Mouse (Mus musculus) hindbrain, embryonic 11.5 days (tissue): ENCODE data around the gene Pus7. TPM values are rescaled to one million over a fixed set of nuclear protein-coding genes. Genes with fewer than 3 reads are reported as not detected.

Experiments
- ATAC-seq: fragments of 200-750 bp; cut with Nextera tagmentation; 2 replicates; pipeline ENCODE4 v1.8.0; 2017; ENCODE audit warnings: mild to moderate bottlenecking, moderate TSS enrichment, moderate library complexity; ENCODE audit not compliant: low FRiP score
- DNase-seq: peaks from one replicate; pipeline ENCODE4 v3.0.0-alpha.2; 2015; ENCODE audit warnings: low spot score
- H3K27ac ChIP-seq: fragments of 300-500 bp; sonication (generic); 2 replicates; pipeline ENCODE4 v1.5.1; 2014; ENCODE audit warnings: mild to moderate bottlenecking, low read depth, low read length
- H3K27me3 ChIP-seq: fragments of 300-500 bp; sonication (generic); 2 replicates; pipeline ENCODE4 v1.6.1; 2014; ENCODE audit warnings: mild to moderate bottlenecking, low read length, moderate library complexity, mixed read lengths; ENCODE audit not compliant: control insufficient read depth, insufficient read depth
- H3K36me3 ChIP-seq: fragments of 300-500 bp; sonication (generic); 2 replicates; pipeline ENCODE4 v1.6.1; 2014; ENCODE audit warnings: mild to moderate bottlenecking, low read length, moderate library complexity, mixed read lengths; ENCODE audit not compliant: control insufficient read depth, insufficient read depth
- H3K4me1 ChIP-seq: fragments of 300-500 bp; sonication (generic); replicated peaks from 2 replicates; pipeline ENCODE4 v1.6.1; 2014; ENCODE audit warnings: low read length, mixed read lengths; ENCODE audit not compliant: control insufficient read depth, insufficient read depth
- H3K4me2 ChIP-seq: fragments of 300-500 bp; sonication (generic); replicated peaks from 2 replicates; pipeline ENCODE4 v1.6.1; 2014; ENCODE audit warnings: mild to moderate bottlenecking, low read depth, low read length
- H3K4me3 ChIP-seq: fragments of 300-500 bp; sonication (generic); 2 replicates; pipeline ENCODE4 v1.5.1; 2014; ENCODE audit warnings: low read depth, low read length
- H3K9ac ChIP-seq: fragments of 300-500 bp; sonication (generic); 2 replicates; pipeline ENCODE4 v1.6.1; 2014; ENCODE audit warnings: low read depth, low read length
- H3K9me3 ChIP-seq: fragments of 300-500 bp; sonication (generic); 2 replicates; pipeline ENCODE4 v1.6.1; 2016; ENCODE audit warnings: low read length; ENCODE audit not compliant: control insufficient read depth
- WGBS: fragments of 180-500 bp; shearing (Covaris S2); extraction: QIAGEN DNeasy Blood & Tissue Kit; methylation state at CpG from one replicate; pipeline ENCODE4 v1.1.7; 2014; 5-methylcytosine and 5-hydroxymethylcytosine counted together
- polyA plus RNA-seq: library from polyadenylated mRNA; unstranded; fragments of >200 nt; fragmentation: Nextera tagmentation; extraction: Ambion mirVana; gene quantifications from 2 replicates; pipeline ENCODE4 v1.2.1, GENCODE M21; 2014

The Pus7 gene
- 23.8 and 25.3 TPM in 2 replicates for polyA plus RNA-seq

DNA sequence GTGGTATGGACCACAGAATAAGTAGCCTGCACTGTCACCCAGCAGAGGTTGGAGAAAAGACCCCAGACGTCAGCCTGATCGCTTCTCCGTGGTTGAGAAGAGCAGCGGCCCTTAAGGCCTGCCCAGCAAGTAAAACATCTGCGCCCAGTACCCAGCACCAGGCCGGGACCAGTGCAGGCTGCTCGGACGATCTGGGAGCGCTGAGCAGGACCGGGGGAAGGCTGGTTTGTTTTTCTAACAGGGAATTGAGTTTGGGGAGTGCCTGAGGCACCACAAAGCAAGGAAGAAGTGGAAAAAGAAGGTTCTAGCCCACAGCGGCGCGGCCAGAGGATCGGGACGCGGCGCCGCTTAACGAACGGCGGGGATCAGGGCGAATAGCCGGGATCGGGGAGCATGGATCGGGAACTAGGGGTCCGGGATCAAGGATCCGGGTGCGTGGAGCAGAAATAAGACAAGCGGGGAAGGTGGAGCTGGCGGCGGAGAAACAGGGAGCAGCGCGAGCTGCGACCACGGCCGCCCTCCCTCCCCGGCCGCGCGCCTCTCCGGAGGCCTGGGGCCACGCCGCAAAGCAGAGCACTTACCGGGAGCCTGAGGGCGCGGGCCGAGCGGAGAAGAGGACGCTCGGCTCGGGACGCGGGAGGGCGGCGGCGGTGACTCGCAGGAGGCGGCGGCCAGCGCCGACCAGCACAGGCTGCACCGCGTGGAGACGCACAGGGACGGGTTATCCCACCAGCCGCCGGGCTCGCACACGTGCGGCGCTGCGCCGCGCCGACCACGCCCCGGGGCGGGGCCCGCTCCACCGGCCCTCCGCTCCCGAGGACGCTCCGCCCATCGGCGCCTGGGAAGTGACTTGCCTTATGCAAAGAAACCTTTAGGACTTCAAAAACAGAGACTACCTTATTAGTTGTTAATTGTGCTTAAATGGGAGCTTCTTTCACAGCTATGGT, at the start of gene Pus7:
Gene Pus7, minus strand, starts transcription at position 781 of the 947 bp plus-strand sequence.
- peak; percentile 95 for DNase-seq
- no peaks in the 10 kb centered on the region for H3K9me3 ChIP-seq
- H3K4me3 ChIP-seq: peak within 1 kb of the TSS; percentile 88
- no peaks in the 10 kb centered on the region for H3K27me3 ChIP-seq
- WGBS: under 1% methylated on average over 70 of the region's 86 CpGs
- peak within 1 kb of the TSS; percentile 68 for H3K9ac ChIP-seq
- no peak within 1 kb of the TSS for H3K27ac ChIP-seq
- ATAC-seq: peak; percentile 90
- H3K36me3 ChIP-seq: no peaks in the 10 kb centered on the region
- H3K4me2 ChIP-seq: peak within 1 kb of the TSS; percentile 67
- H3K4me1 ChIP-seq: no peaks in the 10 kb centered on the region

DNA sequence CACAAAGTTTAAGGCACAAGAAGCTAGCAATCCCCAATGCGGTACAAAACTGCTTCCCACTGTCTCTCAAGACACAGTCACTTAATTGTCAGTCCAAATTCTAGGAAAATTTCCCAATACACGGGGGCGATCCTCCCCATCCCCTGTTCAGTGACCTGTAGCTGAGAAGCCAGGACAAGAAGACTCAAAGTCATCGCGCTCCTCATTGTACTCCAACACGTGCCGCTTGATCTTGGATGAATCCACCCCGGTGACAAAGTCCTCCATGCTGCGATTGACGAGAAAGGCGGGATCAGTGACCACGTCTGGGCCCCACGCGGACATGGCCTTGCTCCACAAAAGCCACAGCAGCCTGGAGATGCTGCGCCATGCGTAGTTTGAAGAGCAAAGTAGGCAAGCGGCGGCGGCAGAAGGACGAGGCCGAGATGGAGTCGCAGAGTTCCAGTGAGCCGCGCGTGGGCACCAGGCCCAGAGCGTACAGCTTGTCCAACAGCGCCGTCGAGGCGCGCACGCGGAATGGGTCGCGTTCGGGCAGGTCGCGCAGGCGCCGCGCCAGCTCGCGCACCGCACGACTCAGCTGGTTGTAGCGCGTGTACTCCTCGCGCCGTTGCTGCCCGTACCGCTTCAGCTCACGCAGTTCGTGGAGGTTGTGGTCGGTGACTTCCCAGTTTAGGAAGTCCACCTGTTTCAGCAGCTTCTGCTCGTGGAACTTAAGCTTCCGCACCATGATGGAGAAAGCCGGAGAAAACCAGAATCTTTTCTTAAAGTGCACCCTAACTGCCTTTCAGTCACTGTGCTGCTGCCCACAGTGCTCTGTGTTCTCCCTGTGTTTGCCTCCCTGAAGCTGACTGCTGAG, 47.6 kb upstream of the Pus7 start:
- Histone ChIP-seq H3K27me3 (peaks cover 3% of the 10 kb centered on the region; the same call in 1 of the 2 replicates), H3K27ac (no peak overlapping the region), H3K36me3 (no peaks in the 10 kb centered on the region), H3K4me2 (0 out of 2 replicates have a peak overlapping the region, but pooled peaks have one; percentile 17), H3K4me3 (no peak overlapping the region; the same call in 1 of the 2 replicates), H3K9ac (no peak overlapping the region), H3K9me3 (no peaks in the 10 kb centered on the region), H3K4me1 (no peaks in the 10 kb centered on the region)
- ATAC-seq (no peak), DNase-seq (peak; percentile 22)
- 40% methylated on average over 58 of the region's 58 CpGs for WGBS

DNA sequence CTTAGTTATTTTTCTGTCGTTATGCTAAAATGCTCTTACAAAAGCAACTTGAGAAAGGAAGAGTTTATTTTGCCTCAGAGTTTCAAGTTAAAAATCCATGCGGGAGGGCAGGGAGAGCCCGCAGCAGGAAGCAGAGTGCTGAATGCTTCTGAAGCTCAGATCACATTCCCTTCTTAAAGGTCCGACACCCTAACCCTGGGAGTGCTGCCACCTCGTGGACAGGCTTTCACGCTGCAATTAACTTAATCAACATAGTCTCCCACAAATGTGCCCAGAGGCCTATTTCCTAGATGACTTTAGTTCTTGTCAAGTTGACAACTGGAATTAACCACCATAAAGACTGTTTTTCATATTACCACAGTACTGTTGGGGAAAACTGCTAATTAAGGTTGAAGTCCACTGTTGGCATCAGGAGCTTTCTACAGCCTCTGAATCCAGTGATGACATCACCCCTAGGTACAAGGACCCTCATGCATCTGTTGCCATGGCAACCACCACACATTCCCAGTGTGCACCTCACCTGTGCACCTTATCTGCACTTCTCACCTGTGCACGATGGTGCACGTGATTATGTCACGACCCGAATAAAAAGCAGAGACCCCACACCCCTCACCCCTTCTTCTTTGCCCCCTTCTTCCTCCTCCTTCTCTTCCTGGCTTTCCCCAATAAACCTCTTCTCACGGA, 43.0 kb upstream of the Pus7 start:
- WGBS: 37% methylated on average over 11 of the region's 11 CpGs
- no peak overlapping the region for H3K9ac ChIP-seq
- no peaks in the 10 kb centered on the region for H3K36me3 ChIP-seq
- H3K27me3 ChIP-seq: peaks cover 3% of the 10 kb centered on the region; the same call in 1 of the 2 replicates
- H3K4me1 ChIP-seq: no peaks in the 10 kb centered on the region
- no peak overlapping the region for H3K27ac ChIP-seq
- H3K9me3 ChIP-seq: no peaks in the 10 kb centered on the region
- DNase-seq (peak; percentile 78), ATAC-seq (no peak)
- no peak overlapping the region for H3K4me3 ChIP-seq
- H3K4me2 ChIP-seq: no peak overlapping the region

DNA sequence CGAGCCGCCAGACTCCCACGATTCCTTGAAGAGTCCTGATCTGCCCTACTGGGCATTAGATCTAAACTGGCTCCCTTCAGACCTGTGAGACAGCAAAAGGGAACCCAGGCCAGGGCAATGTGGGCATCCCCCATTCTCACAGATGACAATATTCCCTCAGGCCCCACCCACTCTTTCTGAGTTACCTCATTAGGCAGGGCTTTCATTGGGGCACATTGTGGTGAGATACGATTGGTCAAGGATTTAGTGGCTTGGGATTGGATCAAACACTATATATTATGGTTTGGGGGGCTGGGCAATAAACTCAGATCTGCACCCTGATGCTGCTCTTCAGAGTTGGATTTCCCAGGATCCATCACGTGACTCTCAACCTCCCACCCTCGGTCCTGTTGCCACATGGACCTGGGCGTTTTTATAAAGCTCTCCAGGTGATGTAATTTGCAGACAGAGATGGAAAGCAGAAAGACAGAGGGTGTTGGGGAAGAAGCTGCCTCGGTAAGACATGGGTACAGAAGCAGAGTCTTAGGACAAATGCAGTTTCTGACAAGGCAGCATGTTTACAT, 40.7 kb upstream of the Pus7 start:
- no peak overlapping the region for H3K27ac ChIP-seq

DNA sequence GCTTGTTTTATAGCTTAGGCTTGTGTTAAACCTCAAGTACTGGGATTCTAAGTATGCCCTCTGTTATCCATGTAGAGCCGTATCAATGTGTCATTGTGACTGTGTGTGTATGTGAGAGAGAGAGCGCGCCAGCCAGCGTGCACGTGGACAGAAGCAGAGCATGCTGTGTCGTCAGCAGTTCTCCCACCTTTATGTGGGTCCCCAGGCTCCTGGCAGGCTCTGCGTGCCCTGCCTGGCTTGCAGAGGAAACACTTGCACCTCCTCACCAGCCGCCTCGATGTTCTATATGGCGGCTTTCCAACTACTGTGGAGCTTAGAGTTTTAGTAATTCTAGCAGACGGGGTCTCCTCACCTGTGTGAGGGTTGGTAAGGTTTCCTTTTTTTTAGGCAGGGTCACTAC, 38.8 kb upstream of the Pus7 start:
- Histone ChIP-seq H3K4me3 (no peak overlapping the region), H3K36me3 (no peaks in the 10 kb centered on the region), H3K27me3 (no peaks in the 10 kb centered on the region), H3K27ac (no peak overlapping the region), H3K4me2 (no peak overlapping the region), H3K9ac (no peak overlapping the region), H3K4me1 (no peaks in the 10 kb centered on the region), H3K9me3 (no peaks in the 10 kb centered on the region)
- DNase-seq (no peak), ATAC-seq (no peak)
- WGBS: 76% methylated on average over 11 of the region's 11 CpGs

More for the DNA sequence above, 40.7 kb upstream of the Pus7 start:
- no peaks in the 10 kb centered on the region for H3K9me3 ChIP-seq
- 85% methylated on average over 8 of the region's 8 CpGs for WGBS
- DNase-seq: no peak
- H3K4me2 ChIP-seq: no peak overlapping the region
- no peak overlapping the region for H3K9ac ChIP-seq
- H3K4me1 ChIP-seq: no peaks in the 10 kb centered on the region
- no peak overlapping the region for H3K4me3 ChIP-seq
- no peaks in the 10 kb centered on the region for H3K27me3 ChIP-seq
- ATAC-seq: no peak
- no peaks in the 10 kb centered on the region for H3K36me3 ChIP-seq

DNA sequence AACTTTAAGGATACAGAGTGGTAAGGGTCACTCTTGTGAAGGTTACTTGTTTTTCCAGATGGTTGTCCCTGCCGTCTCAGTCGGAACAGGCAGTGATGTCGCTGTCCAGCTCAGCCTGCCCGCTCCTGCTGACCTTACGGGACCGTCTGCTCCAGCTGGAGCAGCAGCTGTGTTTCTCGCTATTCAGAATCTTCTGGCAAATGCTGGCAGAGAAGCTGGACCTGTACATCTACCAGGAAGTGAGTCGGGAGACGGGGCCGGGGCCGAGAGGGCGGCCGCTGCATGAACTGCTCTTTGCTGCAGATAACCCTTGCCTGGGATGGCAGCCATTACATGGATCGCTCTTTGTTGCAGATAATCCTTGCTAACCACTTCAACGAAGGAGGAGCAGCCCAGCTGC, 33.2 kb upstream of the Pus7 start:
- DNase-seq (no peak), ATAC-seq (no peak)
- H3K4me3 ChIP-seq: no peak overlapping the region
- H3K36me3 ChIP-seq: peaks cover 4% of the 10 kb centered on the region; the same call in 1 of the 2 replicates
- no peak overlapping the region for H3K4me2 ChIP-seq
- 84% methylated on average over 15 of the region's 15 CpGs for WGBS
- no peaks in the 10 kb centered on the region for H3K4me1 ChIP-seq
- no peak overlapping the region for H3K9ac ChIP-seq
- H3K9me3 ChIP-seq: no peaks in the 10 kb centered on the region
- H3K27me3 ChIP-seq: no peaks in the 10 kb centered on the region
- H3K27ac ChIP-seq: no peak overlapping the region

DNA sequence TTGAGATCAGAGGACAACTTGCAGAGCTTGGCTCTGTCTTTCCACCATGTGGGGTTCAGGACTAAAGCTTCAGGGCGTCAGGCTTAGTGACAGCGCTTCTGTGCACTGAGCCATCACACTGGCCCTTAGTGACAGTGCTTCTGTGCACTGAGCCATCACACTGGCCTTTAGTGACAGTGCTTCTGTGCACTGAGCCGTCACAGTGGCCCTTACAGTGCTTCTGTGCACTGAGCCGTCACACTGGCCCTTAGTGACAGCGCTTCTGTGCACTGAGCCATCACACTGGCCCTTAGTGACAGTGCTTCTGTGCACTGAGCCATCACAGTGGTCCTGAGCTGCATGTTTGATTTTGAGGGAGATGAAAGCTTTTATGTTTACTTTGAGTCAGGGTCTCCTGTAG, 31.3 kb upstream of the Pus7 start:
- 69% methylated on average over 5 of the region's 5 CpGs for WGBS
- H3K4me2 ChIP-seq: no peak overlapping the region
- DNase-seq (no peak), ATAC-seq (no peak)
- no peaks in the 10 kb centered on the region for H3K9me3 ChIP-seq
- H3K4me3 ChIP-seq: no peak overlapping the region
- no peak overlapping the region for H3K9ac ChIP-seq
- no peaks in the 10 kb centered on the region for H3K4me1 ChIP-seq
- peaks cover 4% of the 10 kb centered on the region; the same call in 1 of the 2 replicates for H3K36me3 ChIP-seq
- H3K27me3 ChIP-seq: no peaks in the 10 kb centered on the region
- no peak overlapping the region for H3K27ac ChIP-seq

DNA sequence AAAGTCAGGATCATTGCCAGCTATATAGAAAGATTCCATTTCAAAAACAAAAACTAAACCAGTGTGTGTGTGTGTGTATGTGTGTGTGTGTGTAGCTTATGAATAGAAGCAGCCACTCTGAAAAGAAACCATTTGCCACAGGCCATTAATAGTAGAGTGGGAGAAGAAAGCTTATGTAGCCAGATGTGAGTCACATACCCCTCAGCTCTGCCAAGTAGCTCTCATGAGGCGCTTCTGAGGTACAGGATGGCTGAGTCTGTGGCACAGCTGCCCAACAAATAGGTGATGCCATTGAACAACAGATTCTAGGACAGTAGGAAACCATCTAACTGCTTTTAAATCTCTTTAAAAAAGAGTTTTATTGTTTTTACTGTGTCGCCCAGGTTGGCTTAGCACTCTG, 9.2 kb upstream of the Pus7 start:
- H3K36me3 ChIP-seq: no peaks in the 10 kb centered on the region
- no peak overlapping the region for H3K9ac ChIP-seq
- DNase-seq: no peak
- no peak for ATAC-seq
- H3K4me3 ChIP-seq: no peak overlapping the region
- H3K27me3 ChIP-seq: no peaks in the 10 kb centered on the region
- H3K9me3 ChIP-seq: no peaks in the 10 kb centered on the region
- H3K4me1 ChIP-seq: peaks cover 2% of the 10 kb centered on the region; the same call in 1 of the 2 replicates
- WGBS: 92% methylated on average over 2 of the region's 2 CpGs
- no peak overlapping the region for H3K4me2 ChIP-seq
- H3K27ac ChIP-seq: no peak overlapping the region
